Mouse (Mus musculus): ENCODE data around the gene Fnip2. TPM values are rescaled to one million over a fixed set of nuclear protein-coding genes. Genes with fewer than 3 reads are reported as not detected.

Fnip2 gene
- polyA plus RNA-seq, 1 experiment from 2014 or later = 2.0 TPM

Other genes starting within 250 kb of the Fnip2 start
- not detected in 2 replicates for gene Gm17359, start 231.1 kb downstream of the Fnip2 start, polyA plus RNA-seq (2014; fragmentation: Nextera tagmentation; extraction: Ambion mirVana)
- 155 and 167 TPM in 2 replicates for gene Ppid, start 23.5 kb upstream of the Fnip2 start, polyA plus RNA-seq (2014; fragmentation: Nextera tagmentation; extraction: Ambion mirVana)
- gene 4930579G24Rik, start 61.3 kb upstream of the Fnip2 start, polyA plus RNA-seq (2014; fragmentation: Nextera tagmentation; extraction: Ambion mirVana) = 23.3 and 26.5 TPM in 2 replicates
- gene Etfdh, start 61.7 kb upstream of the Fnip2 start, polyA plus RNA-seq (2014; fragmentation: Nextera tagmentation; extraction: Ambion mirVana) = 59.4 and 62.4 TPM in 2 replicates
- 0.46 and 0.54 TPM in 2 replicates for gene Rxfp1, start 170.1 kb upstream of the Fnip2 start, polyA plus RNA-seq (2014; fragmentation: Nextera tagmentation; extraction: Ambion mirVana)

Measured in embryonic facial prominence, embryonic 14.5 days (tissue).